Mouse (Mus musculus) thymus, adult 2 months (tissue): ENCODE results near the gene Espnl.

Source experiments
- CTCF ChIP-seq: fragments of 200-500 bp; IDR thresholded peaks from 2 replicates; pipeline ENCODE4 v1.5.1; 2012; ENCODE audit warnings: mild to moderate bottlenecking, control low read depth, low read length, moderate library complexity, borderline replicate concordance; ENCODE audit not compliant: control insufficient read depth, poor library complexity, insufficient read depth; ENCODE audit errors: extremely low read depth
- POLR2A ChIP-seq: fragments of 200-500 bp; IDR thresholded peaks from 2 replicates; pipeline ENCODE4 v1.6.1; 2012; ENCODE audit warnings: mild to moderate bottlenecking, low read length, control low read depth, moderate library complexity; ENCODE audit not compliant: control insufficient read depth, poor library complexity, insufficient read depth; ENCODE audit errors: extremely low read depth

DNA sequence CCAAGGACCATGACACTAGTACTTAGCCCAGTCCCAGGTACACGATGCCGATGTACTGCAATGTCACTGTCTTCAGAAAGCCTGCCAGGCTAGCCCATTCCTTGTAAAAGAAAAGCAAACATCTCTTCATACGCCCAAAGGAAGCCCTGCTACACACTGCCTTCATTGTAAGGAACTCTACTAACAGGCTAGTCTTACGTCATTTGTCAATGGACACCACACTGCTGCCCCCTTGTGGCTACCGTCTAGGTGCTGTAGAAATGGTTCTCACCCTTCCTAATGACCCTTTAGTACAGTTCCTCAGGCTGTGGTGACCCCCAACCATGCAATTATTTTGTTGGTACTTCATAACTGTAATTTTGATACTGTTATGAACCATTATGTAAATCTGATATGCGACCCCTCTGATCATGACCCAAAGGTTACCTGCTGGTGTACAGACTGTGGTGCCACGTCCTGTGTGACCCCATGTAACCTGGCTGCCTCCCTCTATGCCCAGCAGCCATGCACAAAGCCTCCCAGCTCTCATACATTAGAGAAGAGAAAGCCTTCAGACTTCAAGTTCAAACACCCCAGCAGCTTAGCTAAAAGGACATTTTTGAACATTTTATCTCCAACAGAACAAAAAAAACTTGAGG is 58.7 kb downstream of the Espnl start:
- no peak for TF ChIP-seq CTCF
- TF ChIP-seq POLR2A: no peak
